Mouse (Mus musculus) left cerebral cortex, adult 2 months (tissue): ENCODE results near the gene Sox12. TPM values are rescaled to one million over a fixed set of nuclear protein-coding genes. Genes with fewer than 3 reads are reported as not detected.
"Not testable (repeated sequence)": the region's sequence is repeated elsewhere in the genome, so short reads cannot be mapped to it uniquely, and the experiment has no call there.

ENCODE experiments used
- DNase-seq, 2 experiments: peaks; one replicate each; pipeline ENCODE4 v3.0.0; 2021 to 2022; ENCODE audit warnings: low spot score in 2 of 2, mixed read lengths in 1 of 2; ENCODE audit errors: extremely low spot score in 1 of 2
- H3K27ac ChIP-seq: fragments of 200-600 bp; 2 replicates; pipeline ENCODE4 v1.8.1; 2022
- H3K4me3 ChIP-seq: fragments of 200-600 bp; 2 replicates; pipeline ENCODE4 v1.8.1; 2022
- CTCF ChIP-seq: fragments of 200-600 bp; IDR thresholded peaks from 2 replicates; pipeline ENCODE4 v1.8.1; 2022; ENCODE audit warnings: antibody characterized with exemption, mild to moderate bottlenecking, moderate library complexity
- intact Hi-C: fragments of 180-260 bp; cut with DNase I; formaldehyde crosslinking; loops from one replicate; pipeline ENCODE4 v1.15.1; 2025
- total RNA-seq, 2 experiments: library from RNA; stranded (reverse); gene quantifications; 2 replicates each; pipeline ENCODE4 v1.2.3; 2021

Sox12 gene
- total RNA-seq, 2 experiments from 2014 or later, result 12.8 to 15.7 TPM

DNA sequence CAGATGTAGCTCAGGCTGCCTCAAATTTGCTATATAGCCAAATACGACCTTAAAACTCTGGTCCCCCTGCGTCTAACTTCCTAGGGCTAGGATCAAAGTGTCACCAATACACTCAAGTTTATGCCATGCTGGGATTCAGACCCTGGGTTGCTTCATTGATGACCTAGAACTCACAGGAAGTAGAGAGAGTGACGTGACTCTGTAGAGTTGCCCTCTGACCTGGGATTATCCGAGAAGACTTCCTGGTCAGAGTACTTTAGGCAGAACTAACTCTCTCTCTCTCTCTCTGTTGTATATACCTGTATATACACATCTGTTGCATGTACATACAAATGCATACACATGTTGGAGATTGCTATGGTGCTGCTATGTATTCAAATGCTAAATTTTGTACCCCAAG, 25.2 kb downstream of the Sox12 start:
- intact Hi-C loops, result no loop called here
- Histone ChIP-seq H3K27ac (no peak overlapping the region), H3K4me3 (no peak overlapping the region)
- TF ChIP-seq CTCF, result no peak
- DNase-seq, result no peak

- Histone ChIP-seq H3K27ac (no peak overlapping the region), H3K4me3 (no peak overlapping the region)
- TF ChIP-seq CTCF, result no peak
- no peak for DNase-seq
- intact Hi-C loops, result no loop called here
These were observed 25.8 kb downstream of the Sox12 start for GRCm38 (mm10) chr2:152372104-152372503.

- peak; percentile 42 to 44 for DNase-seq
- Histone ChIP-seq H3K4me3 (no peak overlapping the region), H3K27ac (no peak overlapping the region)
- intact Hi-C loops, result loop anchor here (2.0 to 5.0 kb wide), 2 partner anchors 256 to 340 kb away; no protein-coding TSS in a partner anchor
- peak; percentile 85 for TF ChIP-seq CTCF
These were observed 29.2 kb downstream of the Sox12 start for GRCm38 (mm10) chr2:152368532-152369140.

DNA sequence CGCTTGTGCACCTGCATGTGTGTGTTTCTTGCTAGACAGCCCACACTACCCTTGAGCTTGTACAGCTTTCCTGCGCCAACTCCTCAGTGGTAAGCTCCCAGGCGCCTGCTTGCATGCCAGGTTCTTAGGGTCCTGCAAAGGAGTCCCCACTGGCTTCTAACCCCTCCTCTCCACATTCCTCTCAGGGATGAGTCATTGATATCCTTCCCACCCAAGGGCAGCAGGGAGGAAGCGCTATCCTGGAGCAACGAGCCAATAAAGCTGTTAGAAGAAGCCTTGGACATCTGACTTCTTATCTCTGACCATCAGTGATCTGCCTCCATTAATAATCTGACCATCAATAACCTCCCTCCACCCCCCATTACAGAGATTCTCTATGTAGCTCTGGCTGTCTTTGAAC, 29.9 kb downstream of the Sox12 start:
- intact Hi-C loops, result loop anchor here (2.0 to 5.0 kb wide), 2 partner anchors 256 to 339 kb away; no protein-coding TSS in a partner anchor
- DNase-seq, result no peak
- H3K4me3 ChIP-seq, result no peak overlapping the region
- H3K27ac ChIP-seq, result no peak overlapping the region
- no peak for TF ChIP-seq CTCF

DNA sequence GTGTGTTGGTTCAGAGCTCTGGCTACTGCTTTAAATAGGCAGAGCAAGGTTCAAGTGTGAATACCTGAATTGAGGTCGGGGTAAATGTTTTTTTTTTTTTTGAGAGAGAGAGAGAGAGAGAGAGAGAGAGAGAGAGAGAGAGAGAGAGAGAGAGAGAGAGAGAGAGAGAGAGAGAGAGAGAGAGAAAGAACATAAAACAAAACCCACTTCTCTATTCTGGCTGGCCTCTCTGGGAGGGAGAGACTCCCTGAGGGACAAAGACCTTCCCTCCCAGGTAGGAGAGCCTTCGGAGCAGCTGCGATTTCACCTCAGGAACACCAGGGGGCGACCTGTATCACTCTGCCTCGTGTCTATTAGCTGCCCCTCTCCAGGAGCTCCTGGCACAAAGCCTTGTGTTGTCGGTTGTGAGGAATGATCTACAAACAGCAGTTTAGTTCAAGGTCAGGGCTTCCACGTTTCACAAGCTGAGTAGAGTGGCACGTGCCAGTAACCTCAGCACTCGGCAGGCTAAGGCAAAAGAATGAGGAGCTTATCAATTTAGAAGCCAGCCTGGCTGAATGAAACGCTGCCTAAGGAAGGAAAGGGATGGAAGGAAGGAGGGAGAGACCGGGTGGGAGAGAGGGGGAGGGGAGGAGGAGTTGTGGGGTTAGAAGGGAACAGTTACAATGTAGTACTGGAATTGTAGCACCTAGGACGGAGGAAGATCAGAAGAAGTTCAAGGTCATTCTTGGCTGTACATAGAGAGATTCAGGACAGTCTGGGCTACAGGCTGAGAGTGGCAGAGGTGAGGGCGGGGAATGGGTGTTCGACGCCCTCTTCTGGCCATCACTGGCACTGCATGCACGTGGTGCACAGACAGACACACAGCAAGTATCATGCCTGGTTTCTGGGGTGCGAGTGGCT, 34.4 kb downstream of the Sox12 start:
- intact Hi-C loops, result no loop called here

DNA sequence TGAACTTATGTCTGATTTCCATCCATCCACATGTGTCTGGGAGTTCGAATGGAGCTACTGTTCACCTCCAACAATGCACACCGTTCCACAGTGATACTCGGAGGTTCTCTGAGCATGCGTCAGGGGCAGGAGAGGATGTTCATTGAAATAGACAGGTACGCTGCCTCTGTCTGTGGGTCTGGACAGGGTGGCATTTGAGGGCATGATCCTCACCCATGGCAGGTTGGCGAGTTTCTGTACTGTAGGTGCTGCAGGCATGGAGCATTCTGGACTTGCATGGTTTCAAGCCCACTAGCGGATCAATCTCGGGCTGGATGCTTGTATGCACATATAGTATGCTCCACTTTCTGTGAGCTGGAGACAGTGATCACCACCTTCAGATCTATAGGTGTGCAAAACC, 36.7 kb downstream of the Sox12 start:
- no peak for TF ChIP-seq CTCF
- Histone ChIP-seq H3K27ac (no peak overlapping the region), H3K4me3 (no peak overlapping the region)
- no peak for DNase-seq
- intact Hi-C loops, result no loop called here

More for the DNA sequence above, 34.4 kb downstream of the Sox12 start:
- DNase-seq, result peak; percentile 62 to 73
- peak; percentile 73 for TF ChIP-seq CTCF
- Histone ChIP-seq H3K27ac (no peak overlapping the region), H3K4me3 (no peak overlapping the region)

GRCm38 (mm10) chr2:152360271-152360775, 37.5 kb downstream of the Sox12 start:
- H3K27ac ChIP-seq, result no peak overlapping the region; the same call in 1 of the 2 replicates
- H3K4me3 ChIP-seq, result no peak overlapping the region
- no peak for DNase-seq
- intact Hi-C loops, result no loop called here
- no peak for TF ChIP-seq CTCF

DNA sequence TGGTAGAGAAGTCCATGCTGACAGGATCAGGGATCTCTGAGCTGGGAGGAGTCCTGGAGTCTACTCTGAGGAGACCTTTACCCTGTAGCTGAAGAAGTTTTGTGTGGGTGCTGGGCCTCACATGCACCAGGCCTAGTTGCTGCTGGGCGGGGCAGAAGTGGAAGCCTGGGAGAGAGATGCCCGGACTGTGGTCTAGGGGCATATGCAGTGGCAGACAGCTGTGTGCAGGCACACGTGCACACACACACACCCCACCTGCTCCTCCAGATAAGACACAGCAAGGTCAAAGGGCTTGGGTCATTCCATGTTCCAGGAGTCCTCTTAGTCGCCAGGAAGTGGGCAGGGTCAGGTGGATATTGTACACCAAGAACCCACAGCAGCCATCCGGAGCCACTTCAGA, 38.2 kb downstream of the Sox12 start:
- no peak overlapping the region for H3K4me3 ChIP-seq
- no peak for TF ChIP-seq CTCF
- no peak for DNase-seq
- no peak overlapping the region for H3K27ac ChIP-seq
- intact Hi-C loops, result no loop called here

- intact Hi-C loops, DNase-seq, H3K27ac ChIP-seq, H3K4me3 ChIP-seq: not testable (repeated sequence)
These were observed 38.9 kb downstream of the Sox12 start for GRCm38 (mm10) chr2:152358977-152359376.

DNA sequence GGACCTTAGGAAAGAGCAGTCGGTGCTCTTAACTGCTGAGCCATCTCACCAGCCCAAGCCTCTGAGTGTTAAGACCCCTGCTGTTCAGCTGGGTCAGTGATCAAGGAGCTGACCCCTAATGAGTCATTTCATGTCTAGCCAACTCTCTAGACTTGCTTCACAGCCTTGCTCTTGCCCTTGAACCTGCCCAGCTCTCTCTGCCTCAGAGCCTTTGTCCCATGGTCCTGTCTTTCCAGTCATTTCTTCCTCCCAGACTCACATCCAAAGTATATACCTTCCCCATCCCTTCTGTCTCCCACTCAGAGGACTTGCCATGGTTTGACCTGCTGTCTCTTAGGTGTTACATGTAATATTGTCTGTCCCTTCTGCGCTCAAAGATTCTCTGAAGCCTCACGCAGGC, 40.6 kb downstream of the Sox12 start:
- no peak for TF ChIP-seq CTCF
- no peak for DNase-seq
- intact Hi-C loops, result no loop called here
- H3K27ac ChIP-seq, result no peak overlapping the region
- no peak overlapping the region for H3K4me3 ChIP-seq

GRCm38 (mm10) chr2:152349842-152350540, 47.9 kb downstream of the Sox12 start:
- peak in 1 of 2 experiments; percentile 42 for DNase-seq
- intact Hi-C loops, result no loop called here
- no peak for TF ChIP-seq CTCF
- H3K4me3 ChIP-seq, result no peak overlapping the region
- H3K27ac ChIP-seq, result no peak overlapping the region

DNA sequence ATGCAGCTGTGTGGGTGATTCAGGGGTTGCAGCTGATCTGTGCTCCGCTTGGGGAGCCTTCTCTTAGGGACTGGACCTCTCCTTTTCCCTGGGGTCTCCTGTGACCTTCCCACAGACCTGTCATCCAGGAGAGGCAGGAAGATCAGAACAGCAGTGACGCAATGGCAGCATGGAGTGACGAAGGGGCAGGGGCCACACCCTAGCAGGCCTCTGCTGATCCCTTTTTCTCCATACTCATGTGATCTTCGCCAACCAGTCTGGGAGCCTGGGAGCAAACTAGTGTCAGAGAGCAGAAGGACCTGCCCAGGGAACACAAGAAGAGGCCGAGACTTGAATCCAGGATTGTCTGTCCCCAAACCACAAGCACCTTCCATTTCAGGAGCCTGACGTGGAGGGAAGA, 48.7 kb downstream of the Sox12 start:
- TF ChIP-seq CTCF, result no peak
- DNase-seq, result no peak
- intact Hi-C loops, result no loop called here
- Histone ChIP-seq H3K4me3 (no peak overlapping the region), H3K27ac (no peak overlapping the region)
